Mouse (Mus musculus) stomach, embryonic 14.5 days (tissue): Measurements from ENCODE around the gene Cdh13. TPM values are rescaled to one million over a fixed set of nuclear protein-coding genes. Genes with fewer than 3 reads are reported as not detected.

Experiments used
- ATAC-seq: fragments of 200-750 bp; cut with Nextera tagmentation; 2 replicates; pipeline ENCODE4 v1.8.0; 2017; ENCODE audit warnings: low read depth, moderate TSS enrichment; ENCODE audit not compliant: insufficient number of reproducible peaks, insufficient read depth, low FRiP score
- H3K27ac ChIP-seq: fragments of 300-500 bp; sonication (generic); 2 replicates; pipeline ENCODE4 v1.5.1; 2014; ENCODE audit warnings: mild to moderate bottlenecking, low read length, moderate library complexity, mixed read lengths
- H3K27me3 ChIP-seq: fragments of 300-500 bp; sonication (generic); 2 replicates; pipeline ENCODE4 v1.6.1; 2014; ENCODE audit warnings: low read length, control low read depth, mixed read lengths; ENCODE audit not compliant: control insufficient read depth, insufficient read depth
- H3K36me3 ChIP-seq: fragments of 300-500 bp; sonication (generic); 2 replicates; pipeline ENCODE4 v1.6.1; 2014; ENCODE audit warnings: mild to moderate bottlenecking, control low read depth, low read length, moderate library complexity, mixed read lengths; ENCODE audit not compliant: control insufficient read depth, insufficient read depth
- H3K4me1 ChIP-seq: fragments of 300-500 bp; sonication (generic); 2 replicates; pipeline ENCODE4 v1.6.1; 2014; ENCODE audit warnings: low read length, control low read depth, mixed read lengths; ENCODE audit not compliant: control insufficient read depth, insufficient read depth
- H3K4me2 ChIP-seq: fragments of 300-500 bp; sonication (generic); replicated peaks from 2 replicates; pipeline ENCODE4 v1.6.1; 2014; ENCODE audit warnings: low read depth, low read length, control low read depth
- H3K4me3 ChIP-seq: fragments of 300-500 bp; sonication (generic); 2 replicates; pipeline ENCODE4 v1.5.1; 2014; ENCODE audit warnings: low read depth, low read length, control low read depth
- H3K9ac ChIP-seq: fragments of 300-500 bp; sonication (generic); replicated peaks from 2 replicates; pipeline ENCODE4 v1.6.1; 2014; ENCODE audit warnings: low read depth, mild to moderate bottlenecking, control low read depth, low read length, moderate library complexity, mixed read lengths
- H3K9me3 ChIP-seq: fragments of 300-500 bp; sonication (generic); 2 replicates; pipeline ENCODE4 v1.6.1; 2016; ENCODE audit warnings: low read depth, low read length, control low read depth; ENCODE audit not compliant: control insufficient read depth
- WGBS: fragments of 180-500 bp; shearing (Covaris S2); extraction: QIAGEN DNeasy Blood & Tissue Kit; methylation state at CpG from one replicate; pipeline ENCODE4 v1.1.7; 2014; 5-methylcytosine and 5-hydroxymethylcytosine counted together
- polyA plus RNA-seq: library from polyadenylated mRNA; unstranded; fragments of >200 nt; fragmentation: Nextera tagmentation; extraction: Ambion mirVana; gene quantifications from 2 replicates; pipeline ENCODE4 v1.2.1, GENCODE M21; 2014

Gene Cdh13
- polyA plus RNA-seq, 1 experiment from 2014 or later = 17.6 TPM

DNA sequence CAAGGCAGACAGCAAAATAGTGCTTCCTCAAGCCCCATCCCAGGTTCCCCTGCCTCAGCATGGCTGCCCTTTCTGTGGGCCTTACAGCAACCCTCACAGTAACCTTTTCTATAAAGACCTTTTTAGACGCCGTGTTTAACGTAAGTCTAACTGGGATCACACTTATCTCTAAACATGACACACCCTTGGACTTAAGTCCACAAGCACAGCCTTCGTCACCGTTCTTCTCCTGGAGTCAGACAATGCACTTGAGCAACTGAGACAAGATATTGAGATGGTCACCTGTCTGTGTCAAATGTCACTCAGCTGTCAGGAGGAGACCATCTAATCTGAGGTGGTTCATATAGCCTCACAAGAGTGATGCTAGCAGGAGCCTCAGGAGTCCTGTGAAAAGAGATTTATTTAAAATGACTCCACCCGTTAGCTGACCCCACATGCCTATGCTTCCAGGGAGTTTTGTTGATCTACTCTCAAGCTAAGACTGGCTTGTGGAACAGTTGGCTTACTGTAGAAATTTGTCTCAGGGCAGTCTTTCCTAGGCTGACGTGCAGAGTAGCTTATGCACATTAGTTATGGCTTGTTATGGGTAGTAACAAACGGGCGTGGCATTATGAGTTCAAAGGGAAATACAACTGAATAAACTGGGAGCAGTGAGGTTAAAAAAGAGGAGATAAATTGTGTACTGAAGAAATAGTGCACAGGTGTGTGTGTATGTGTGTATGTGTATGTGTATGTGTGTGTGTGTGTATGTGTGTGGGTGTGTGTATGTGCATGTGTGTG is 65.4 kb downstream of the Cdh13 start:
- ATAC-seq = no peak
- Histone ChIP-seq H3K4me3 (no peak overlapping the region), H3K27ac (no peak overlapping the region), H3K4me1 (no peaks in the 10 kb centered on the region), H3K27me3 (no peaks in the 10 kb centered on the region), H3K9ac (no peak overlapping the region), H3K4me2 (no peak overlapping the region), H3K36me3 (no peaks in the 10 kb centered on the region), H3K9me3 (no peaks in the 10 kb centered on the region)
- 64% methylated on average over 9 of the region's 9 CpGs for WGBS

DNA sequence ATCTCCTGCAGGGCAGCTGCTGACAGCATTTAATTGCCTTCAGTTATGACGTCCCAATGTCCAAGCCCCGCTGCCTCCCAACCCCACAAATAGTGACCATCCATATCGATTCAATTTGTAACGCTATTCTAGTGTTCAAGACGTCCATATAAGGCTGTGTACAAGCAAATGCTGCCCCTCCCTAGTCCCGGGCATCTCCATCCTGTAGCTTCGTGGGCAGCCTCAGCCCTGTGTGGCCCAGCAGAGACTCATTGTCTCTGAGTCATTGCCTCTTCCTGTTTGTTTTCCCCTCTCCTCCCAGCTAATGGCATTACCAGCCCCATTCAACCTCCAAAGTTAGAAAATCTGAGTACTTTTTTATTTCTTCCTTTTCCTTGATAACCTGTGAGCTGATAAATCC is 66.6 kb downstream of the Cdh13 start:
- Histone ChIP-seq H3K36me3 (no peaks in the 10 kb centered on the region), H3K27ac (no peak overlapping the region), H3K4me3 (no peak overlapping the region), H3K4me1 (no peaks in the 10 kb centered on the region), H3K4me2 (no peak overlapping the region), H3K27me3 (no peaks in the 10 kb centered on the region), H3K9me3 (no peaks in the 10 kb centered on the region), H3K9ac (no peak overlapping the region)
- ATAC-seq = no peak
- WGBS = 78% methylated on average over 7 of the region's 7 CpGs

DNA sequence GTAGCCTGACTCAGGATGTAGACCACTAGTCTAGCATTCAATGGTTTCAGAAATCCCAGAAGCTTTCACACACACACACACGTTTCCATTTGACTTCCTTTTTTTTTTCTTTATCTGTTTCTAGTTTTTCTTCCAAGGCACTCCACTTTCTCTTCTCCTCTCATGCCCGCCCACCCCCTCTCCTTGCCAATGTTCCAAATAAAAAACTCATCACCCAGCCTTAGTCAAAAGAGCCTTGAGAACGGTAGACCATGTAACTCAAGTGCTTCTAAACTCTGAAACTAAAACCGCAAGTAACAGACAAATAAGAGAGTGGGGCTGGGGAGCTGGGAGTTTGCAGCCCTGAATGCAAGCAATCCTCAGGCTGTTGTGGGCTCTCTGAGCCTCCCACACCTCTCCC is 69.5 kb downstream of the Cdh13 start:
- WGBS = 84% methylated on average over 4 of the region's 4 CpGs
- Histone ChIP-seq H3K9me3 (no peaks in the 10 kb centered on the region), H3K4me3 (no peak overlapping the region), H3K27me3 (no peaks in the 10 kb centered on the region), H3K27ac (no peak overlapping the region), H3K4me2 (no peak overlapping the region), H3K4me1 (no peaks in the 10 kb centered on the region), H3K36me3 (no peaks in the 10 kb centered on the region), H3K9ac (no peak overlapping the region)
- ATAC-seq = no peak

DNA sequence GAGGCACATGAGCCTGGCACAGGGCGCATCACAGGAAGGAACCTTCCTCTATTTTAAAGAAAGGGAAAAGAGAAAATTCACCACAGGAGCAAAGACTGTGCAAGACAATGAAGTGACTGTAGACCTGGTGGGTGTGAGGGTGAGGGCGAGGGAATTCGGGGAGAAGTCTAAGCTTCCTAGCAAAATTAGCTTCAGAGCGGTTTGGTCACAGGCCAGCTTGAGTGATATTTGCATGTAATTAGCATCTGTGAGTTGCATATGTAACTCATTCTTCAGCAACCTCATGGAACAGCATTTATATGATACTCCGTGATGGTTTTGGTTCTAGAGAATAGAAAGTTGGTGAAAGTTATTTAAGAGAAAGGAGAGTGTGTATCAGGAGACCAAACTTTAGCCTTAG is 73.5 kb downstream of the Cdh13 start:
- no peaks in the 10 kb centered on the region for H3K27me3 ChIP-seq
- no peaks in the 10 kb centered on the region for H3K36me3 ChIP-seq
- H3K4me1 ChIP-seq = no peaks in the 10 kb centered on the region
- no peak overlapping the region for H3K27ac ChIP-seq
- no peaks in the 10 kb centered on the region for H3K9me3 ChIP-seq
- no peak overlapping the region for H3K9ac ChIP-seq
- 92% methylated on average over 5 of the region's 5 CpGs for WGBS
- no peak overlapping the region for H3K4me3 ChIP-seq
- H3K4me2 ChIP-seq = no peak overlapping the region
- no peak for ATAC-seq

DNA sequence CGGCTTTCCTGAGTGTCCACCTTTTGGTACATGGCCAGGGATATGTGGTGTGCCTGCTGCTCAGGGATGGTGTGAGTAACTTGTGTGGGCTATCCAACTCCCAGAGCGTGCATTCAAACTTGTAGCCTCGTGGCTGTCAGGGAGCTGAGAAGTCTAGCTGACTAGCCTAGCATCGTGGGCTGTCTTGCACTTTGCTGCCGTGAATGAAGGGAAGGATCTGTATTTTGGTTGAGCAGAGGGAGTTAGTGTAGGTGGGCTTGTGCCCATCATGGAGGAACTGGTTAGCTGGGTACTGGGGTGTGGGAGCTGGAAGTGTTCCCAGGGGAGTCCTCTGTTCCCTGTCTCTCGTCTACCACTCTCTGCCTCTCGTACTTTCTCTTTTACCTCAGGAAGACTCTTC is 74.1 kb downstream of the Cdh13 start:
- Histone ChIP-seq H3K27me3 (no peaks in the 10 kb centered on the region), H3K9ac (no peak overlapping the region), H3K4me2 (no peak overlapping the region), H3K36me3 (no peaks in the 10 kb centered on the region), H3K4me1 (no peaks in the 10 kb centered on the region), H3K27ac (no peak overlapping the region), H3K9me3 (no peaks in the 10 kb centered on the region), H3K4me3 (no peak overlapping the region)
- WGBS = 85% methylated on average over 7 of the region's 7 CpGs
- no peak for ATAC-seq

DNA sequence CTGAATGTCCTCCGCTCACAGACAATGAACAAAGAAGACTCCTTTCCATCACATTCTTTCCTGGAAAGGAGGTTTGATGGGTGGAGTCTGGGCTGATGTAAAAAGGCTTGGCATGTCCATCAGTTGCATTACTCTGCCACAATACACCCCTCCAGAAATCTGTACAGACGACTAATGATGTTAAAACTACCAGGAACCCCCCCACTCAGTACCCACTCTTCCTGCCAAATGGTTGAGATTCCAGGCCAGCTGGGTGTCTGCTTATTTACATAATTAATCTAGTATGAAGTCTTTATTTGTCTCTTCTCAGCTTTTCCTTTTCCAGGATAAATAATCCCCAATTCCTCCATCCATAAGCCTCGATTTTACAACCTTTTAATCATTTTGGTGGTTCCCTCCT is 80.2 kb downstream of the Cdh13 start:
- no peaks in the 10 kb centered on the region for H3K27me3 ChIP-seq
- no peaks in the 10 kb centered on the region for H3K4me1 ChIP-seq
- H3K27ac ChIP-seq = no peak overlapping the region
- WGBS = 52% methylated on average over 3 of the region's 3 CpGs
- H3K4me2 ChIP-seq = no peak overlapping the region
- H3K9ac ChIP-seq = no peak overlapping the region
- no peaks in the 10 kb centered on the region for H3K9me3 ChIP-seq
- H3K4me3 ChIP-seq = no peak overlapping the region
- no peaks in the 10 kb centered on the region for H3K36me3 ChIP-seq
- ATAC-seq = no peak

DNA sequence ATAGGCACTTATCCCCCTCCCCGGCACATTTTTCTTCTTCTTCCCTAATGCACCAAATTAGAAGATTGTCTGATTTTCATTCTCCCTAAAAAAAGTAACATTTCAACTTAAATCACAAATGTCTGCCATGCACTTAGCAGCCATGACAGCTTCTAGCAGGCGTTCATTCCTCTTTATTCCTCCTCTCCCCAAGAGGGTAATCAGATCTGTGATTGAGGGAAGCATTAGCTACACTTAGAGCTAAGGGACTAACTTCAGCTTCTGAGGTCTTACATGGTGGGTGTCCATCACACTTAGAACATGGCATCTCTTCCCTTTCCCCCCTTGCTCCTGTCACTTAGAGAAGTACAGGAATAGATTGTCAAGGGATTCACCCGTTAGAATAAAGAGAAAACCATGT is 89.6 kb downstream of the Cdh13 start:
- no peaks in the 10 kb centered on the region for H3K4me1 ChIP-seq
- no peak overlapping the region for H3K4me3 ChIP-seq
- no peak overlapping the region for H3K9ac ChIP-seq
- H3K36me3 ChIP-seq = no peaks in the 10 kb centered on the region
- ATAC-seq = no peak
- H3K9me3 ChIP-seq = no peaks in the 10 kb centered on the region
- 80% methylated on average over 3 of the region's 3 CpGs for WGBS
- no peaks in the 10 kb centered on the region for H3K27me3 ChIP-seq
- no peak overlapping the region for H3K4me2 ChIP-seq
- H3K27ac ChIP-seq = no peak overlapping the region

DNA sequence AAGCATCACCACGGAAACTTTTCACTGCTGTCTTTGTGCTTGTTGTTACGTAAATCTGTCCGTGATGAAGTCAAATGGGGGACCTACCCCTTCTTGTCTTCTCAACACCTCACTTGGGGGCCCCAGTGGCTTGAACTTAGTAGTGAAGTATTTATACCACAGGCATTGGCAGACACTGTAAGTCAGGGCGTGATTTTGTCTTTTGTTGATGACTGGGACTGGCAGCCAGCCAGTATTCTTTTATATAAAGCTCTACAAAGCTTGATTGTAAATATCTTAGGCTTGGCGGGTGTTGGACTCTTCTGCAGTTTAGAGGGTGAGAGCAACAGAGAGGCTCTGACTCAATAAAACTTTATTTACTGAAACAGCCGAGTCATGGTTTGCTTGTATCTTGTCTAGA is 91.2 kb downstream of the Cdh13 start:
- Histone ChIP-seq H3K9ac (no peak overlapping the region), H3K4me1 (no peaks in the 10 kb centered on the region), H3K27me3 (no peaks in the 10 kb centered on the region), H3K4me2 (no peak overlapping the region), H3K36me3 (no peaks in the 10 kb centered on the region), H3K27ac (no peak overlapping the region), H3K9me3 (no peaks in the 10 kb centered on the region), H3K4me3 (no peak overlapping the region)
- 64% methylated on average over 6 of the region's 6 CpGs for WGBS
- ATAC-seq = no peak

DNA sequence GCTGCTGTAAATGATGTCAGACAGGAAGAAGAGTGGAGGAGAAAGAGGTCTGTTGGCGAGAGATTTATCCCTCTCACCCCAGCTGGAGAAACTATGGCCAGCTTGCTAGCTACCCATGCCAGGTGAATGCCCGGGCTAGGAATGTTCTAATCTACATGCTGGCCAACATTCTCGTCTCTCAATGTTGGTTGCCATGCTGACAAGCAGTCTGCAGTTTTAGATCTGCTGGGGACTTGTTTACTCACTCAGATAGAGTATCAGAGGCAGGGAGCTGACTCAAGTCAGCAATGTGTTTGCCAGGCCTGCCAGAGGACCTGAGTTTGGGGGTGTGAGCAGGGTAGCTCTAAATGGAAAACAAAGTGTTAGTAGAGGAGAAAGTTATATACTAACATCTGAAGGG is 93.3 kb downstream of the Cdh13 start:
- WGBS = 52% methylated on average over 3 of the region's 3 CpGs
- no peak overlapping the region for H3K27ac ChIP-seq
- no peak for ATAC-seq
- H3K4me3 ChIP-seq = no peak overlapping the region
- H3K9ac ChIP-seq = no peak overlapping the region
- no peaks in the 10 kb centered on the region for H3K27me3 ChIP-seq
- no peaks in the 10 kb centered on the region for H3K9me3 ChIP-seq
- H3K4me1 ChIP-seq = no peaks in the 10 kb centered on the region
- H3K36me3 ChIP-seq = no peaks in the 10 kb centered on the region
- no peak overlapping the region for H3K4me2 ChIP-seq
